Mouse (Mus musculus) gastrocnemius, postnatal 36 days (tissue): ENCODE results near the gene Wdr11. TPM values are rescaled to one million over a fixed set of nuclear protein-coding genes. Genes with fewer than 3 reads are reported as not detected.

Source experiments
- DNase-seq, 2 experiments: peaks; one replicate each; pipeline ENCODE4 v3.0.0; 2022
- intact Hi-C: fragments of 180-260 bp; cut with DNase I; formaldehyde crosslinking; loops from one replicate; pipeline ENCODE4 v1.15.1; 2025
- long read RNA-seq, 2 experiments: library from polyadenylated mRNA; stranded (forward); transcript quantifications; one replicate each; pipeline ENCODE4 v2.0.0; 2021
- total RNA-seq, 2 experiments: library from RNA; stranded (reverse); gene quantifications; 2 replicates each; pipeline ENCODE4 v1.2.3; 2021

Wdr11 gene
- total RNA-seq = 10 to 100 TPM; 13.7 to 15.2 TPM
- long read RNA-seq, experiment 1, full-length matches to known transcripts = 2 of 6 reads
- long read RNA-seq, experiment 1, partial matches to known transcripts = 4 of 6 reads
- long read RNA-seq, experiment 1, other reads (novel, unspliced or antisense) = 0 of 6 reads
- long read RNA-seq, experiment 2, full-length matches to known transcripts = 4 of 6 reads
- long read RNA-seq, experiment 2, partial matches to known transcripts = 2 of 6 reads
- long read RNA-seq, experiment 2, other reads (novel, unspliced or antisense) = 0 of 6 reads

DNA sequence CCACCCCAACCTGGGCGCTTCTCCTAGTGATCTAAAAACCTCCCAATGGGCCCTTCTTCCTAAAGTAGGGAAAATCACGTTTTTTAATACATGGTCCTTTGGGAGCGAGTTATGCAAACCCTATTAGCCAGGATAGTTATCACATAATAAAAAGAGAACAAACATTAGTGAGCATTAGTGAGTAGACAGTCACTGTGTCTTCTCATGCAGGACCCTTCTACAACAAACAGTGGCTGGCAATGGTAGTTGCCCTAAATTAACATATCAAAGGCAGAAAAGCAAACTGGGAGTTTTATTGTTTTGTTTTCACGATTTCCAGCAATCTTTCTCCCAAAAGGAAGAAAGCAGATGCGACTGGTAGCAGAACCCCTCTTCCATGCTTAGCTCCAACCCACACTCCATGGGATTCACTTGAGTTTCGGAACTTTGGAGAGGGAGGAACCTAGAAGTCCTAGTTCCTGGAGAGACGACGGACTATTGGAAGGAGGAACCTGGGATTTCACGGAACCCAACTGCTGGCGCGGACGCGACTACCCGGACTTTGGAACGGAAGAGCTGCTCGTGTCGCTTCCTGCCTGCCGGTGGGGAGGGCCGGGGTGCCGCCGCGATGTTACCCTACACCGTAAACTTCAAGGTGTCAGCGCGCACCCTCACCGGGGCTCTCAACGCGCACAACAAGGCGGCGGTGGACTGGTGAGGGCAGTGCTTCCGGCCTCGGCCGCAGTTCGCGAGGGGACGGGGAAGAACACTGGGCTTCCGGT, at the start of gene Wdr11:
TSS of gene Wdr11 (plus strand) at position 493 of the 761 bp plus-strand sequence.
- DNase-seq = peak; percentile 75 to 80
- intact Hi-C loops = no loop called here

DNA sequence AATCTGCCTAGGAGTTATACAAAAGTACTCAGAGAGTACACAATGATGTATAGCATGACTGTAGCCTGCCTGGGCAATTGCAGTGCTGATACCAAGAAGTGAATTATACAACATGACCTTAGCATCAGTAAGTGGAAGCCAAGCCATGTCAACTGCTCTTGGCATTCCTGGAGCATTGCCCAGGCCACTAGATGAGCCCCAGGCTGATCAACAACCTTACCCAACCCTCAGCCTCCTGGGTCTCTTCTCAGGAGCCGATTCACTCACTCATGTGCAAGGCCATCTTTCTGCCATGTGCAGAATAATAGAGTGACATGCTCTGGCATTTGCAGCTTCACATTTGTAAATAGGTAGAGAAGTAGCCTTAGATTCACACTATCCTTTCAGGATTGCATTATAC, 24.1 kb upstream of the Wdr11 start:
- intact Hi-C loops = no loop called here
- DNase-seq = no peak

- intact Hi-C loops = no loop called here
- DNase-seq = no peak
These were observed 23.3 kb upstream of the Wdr11 start for GRCm38 (mm10) chr7:129568338-129568737.

DNA sequence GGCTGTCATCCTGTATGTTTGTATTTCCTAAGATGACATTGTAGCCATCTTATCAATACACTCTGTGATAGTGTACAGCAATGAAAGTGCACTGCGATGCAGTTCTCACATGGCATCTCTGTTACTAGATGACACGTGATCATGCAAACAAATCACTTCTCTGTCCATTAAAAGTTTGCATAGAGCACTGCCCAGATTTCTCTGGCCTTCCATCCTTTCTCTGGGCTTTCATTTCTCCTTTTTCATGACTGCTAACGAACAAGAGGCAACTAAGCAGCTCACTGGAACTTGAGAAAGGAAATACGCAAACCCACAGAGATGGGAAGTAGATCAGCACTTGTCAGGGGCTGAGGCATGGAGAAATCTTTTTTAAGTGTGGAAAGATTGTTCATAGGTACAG, 17.2 kb upstream of the Wdr11 start:
- no peak for DNase-seq
- intact Hi-C loops = no loop called here

DNA sequence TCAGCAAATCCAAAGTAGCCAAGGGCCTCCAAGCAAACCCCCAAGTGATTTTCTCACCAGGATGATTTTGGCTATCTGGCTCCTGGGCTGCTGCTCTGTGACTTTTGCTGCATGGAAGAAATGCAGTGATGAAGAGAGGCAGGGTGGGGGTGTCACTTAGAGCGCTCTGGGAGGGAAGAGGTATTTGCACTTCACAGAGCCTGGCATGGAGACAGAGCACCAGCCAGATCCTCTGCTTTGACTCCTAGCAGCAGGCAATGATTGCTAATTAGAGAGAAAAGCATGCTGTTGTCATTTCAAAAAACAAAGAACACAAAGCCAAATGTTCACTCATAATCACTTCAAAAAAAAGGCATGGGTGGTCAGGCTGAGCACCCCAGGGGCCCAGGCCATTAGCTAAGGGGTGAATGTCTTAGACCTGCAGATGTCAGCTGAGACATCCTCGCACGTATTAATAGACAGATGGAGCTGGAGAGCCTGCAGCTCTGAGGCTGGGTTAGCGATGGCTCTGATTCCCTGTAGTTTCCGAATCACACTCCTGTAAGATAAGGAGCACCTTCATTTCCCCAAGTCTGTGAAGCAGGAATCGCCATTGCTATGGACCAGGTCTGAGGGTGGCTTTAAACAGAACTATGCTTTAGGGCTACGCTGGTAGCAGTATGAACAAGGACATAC, 16.4 kb upstream of the Wdr11 start:
- intact Hi-C loops = no loop called here
- DNase-seq = no peak

- intact Hi-C loops = no loop called here
- DNase-seq = no peak
These were observed 576 bp downstream of the Wdr11 start for GRCm38 (mm10) chr7:129592132-129592745.

- no peak for DNase-seq
- intact Hi-C loops = no loop called here
These were observed 5.5 kb downstream of the Wdr11 start for GRCm38 (mm10) chr7:129597186-129597585.

DNA sequence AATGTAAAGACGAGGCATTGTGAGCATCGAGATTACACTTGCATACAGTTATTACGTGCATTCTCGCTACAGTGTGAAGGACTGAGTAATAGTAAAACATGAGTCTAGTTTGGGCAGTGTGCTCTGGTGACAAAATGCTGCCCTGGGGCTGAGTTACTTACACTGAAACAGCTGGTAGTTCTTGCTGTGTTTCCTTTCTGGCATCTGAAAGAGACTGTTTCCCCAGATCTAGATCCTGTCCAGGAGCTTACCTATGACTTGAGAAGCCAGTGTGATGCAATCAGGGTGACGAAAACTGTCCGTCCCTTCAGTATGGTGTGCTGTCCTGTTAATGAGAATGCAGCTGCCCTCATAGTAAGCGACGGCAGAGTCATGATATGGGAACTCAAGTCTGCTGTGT, 14.6 kb downstream of the Wdr11 start:
- intact Hi-C loops = no loop called here
- DNase-seq = no peak

DNA sequence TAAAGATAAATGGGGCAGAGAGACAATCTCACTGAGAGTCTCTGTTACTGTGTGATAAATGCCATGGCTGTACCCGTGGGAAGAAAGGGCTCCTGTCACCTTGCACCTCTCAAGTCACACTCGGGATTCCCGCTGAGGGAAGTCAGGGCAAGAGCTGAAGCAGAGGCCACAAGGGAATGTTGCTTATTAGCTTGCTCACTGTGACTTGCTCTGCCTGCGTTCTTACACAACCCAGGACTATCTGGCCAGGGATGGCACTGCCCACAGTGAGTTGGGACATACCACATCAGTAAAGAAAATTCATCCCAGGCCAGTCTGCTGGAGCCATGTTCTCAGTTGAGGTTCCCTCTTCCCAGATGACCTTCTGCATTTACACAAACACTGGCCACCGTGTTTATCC, 29.5 kb downstream of the Wdr11 start:
- DNase-seq = no peak

DNA sequence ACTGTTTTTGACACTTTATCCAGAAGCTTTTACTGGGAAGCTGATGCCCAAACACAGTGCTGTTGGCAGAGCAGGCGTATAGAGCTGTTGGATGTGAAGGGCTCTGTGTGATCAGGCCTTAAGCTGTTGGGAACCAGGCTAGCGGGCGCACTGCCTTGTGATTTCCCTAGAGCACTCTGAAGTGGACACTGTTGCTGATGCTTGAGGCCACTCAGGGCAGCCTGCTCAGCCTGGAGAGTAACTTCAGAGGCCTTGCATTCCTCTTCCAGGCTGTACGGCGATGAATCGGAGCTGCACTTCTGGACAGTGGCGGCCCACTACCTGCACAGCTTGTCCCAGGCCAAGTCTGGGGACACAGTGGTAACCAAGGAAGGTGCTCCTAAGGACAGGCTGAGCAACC, 38.7 kb downstream of the Wdr11 start:
- intact Hi-C loops = no loop called here
- no peak for DNase-seq

More for the DNA sequence above, 29.5 kb downstream of the Wdr11 start:
- intact Hi-C loops = no loop called here

DNA sequence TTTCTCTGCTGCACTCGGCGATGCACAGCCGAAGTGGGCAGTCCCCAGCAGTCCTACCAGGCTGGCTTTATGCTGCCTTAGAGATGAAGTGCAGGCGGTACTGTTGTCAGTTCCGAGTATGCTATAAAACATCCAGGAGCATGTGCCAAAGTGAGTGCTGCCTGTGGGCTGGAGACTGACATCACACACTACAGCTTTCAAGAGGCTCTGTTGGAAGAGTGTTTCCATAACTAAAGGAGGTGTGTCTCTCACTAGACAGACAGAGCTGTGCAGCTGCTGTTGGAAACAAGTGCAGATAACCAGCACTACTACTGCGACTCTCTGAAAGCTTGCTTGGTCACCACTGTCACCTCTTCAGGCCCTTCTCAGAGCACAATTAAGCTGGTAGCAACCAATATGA, 39.8 kb downstream of the Wdr11 start:
- no peak for DNase-seq
- intact Hi-C loops = no loop called here

DNA sequence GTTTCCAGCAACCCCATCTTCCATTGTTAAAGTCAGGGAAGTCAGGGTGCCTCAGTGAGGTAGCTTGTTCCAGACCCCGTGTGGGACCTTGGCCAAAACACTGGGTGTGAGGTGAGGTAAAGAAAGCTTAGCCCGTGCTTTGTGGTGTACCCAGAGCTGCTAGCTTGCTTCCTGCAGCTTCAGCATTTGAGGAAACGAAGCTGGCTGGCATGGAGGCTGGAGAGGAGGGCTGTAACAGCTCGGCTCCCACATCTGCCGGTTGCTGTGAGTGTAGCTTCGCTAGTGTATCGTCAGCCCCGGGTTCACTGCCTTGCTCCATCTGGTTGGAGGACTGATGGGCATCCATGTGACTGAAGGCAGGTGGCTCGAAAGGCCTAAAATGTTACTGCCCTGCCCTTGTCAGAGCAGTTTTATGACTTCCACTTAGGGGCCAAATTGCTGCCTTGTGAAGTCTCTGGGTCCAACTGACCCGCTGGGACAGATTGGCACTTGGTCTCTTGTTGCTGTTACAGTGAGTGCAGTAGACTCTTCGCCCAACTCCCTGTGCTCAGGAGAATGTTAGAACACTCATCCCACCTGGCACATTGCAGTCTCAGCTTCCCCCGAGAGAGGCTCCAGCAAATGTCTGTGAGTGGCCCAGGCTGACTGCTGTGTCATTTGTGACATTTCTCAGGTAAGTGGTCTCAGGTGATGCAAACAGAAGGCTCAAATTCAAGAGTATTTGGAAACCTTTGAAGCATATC, 44.4 kb downstream of the Wdr11 start:
- intact Hi-C loops = no loop called here
- DNase-seq = no peak

DNA sequence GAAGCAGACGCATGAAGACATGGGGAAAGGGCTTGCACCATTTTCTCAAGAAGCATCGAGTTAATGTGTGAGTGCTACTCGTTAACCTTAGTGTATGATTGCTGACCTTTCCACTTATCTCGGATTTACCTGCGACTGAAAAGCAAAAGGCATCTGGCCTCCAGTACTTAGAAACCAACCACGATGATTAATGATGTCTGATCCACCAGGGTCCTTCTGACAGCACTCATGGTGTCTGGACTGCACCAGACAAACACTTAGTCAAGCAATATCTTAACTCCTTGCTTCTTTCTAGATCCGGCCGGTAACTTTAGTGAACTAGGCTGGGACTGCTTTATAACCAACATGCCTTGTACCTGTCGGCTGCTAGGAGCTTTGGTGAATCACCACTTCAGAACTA, 45.3 kb downstream of the Wdr11 start:
- intact Hi-C loops = no loop called here

GRCm38 (mm10) chr7:129637906-129638475, 46.3 kb downstream of the Wdr11 start:
- intact Hi-C loops = no loop called here
- DNase-seq = no peak

More for the DNA sequence above, 45.3 kb downstream of the Wdr11 start:
- no peak for DNase-seq

DNA sequence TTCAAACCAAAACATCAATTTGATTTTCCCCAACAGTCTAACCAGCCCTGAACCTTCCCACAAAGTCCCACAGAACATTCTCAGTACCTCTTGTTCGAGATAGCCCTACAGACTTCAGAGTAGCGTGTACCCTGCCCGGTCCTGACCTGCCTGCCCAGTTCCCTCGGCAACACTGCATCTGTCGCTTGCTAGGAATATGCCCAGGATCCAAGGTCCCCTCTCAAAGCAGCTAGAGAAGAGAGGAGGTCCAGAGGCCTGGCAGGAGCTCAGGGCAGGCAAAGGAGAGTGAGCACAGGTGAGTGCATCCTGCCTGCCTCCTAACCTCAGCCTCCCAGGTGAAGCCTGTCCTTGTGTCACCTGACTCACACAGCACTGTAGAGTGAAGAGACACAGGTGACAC, 47.3 kb downstream of the Wdr11 start:
- DNase-seq = no peak
- intact Hi-C loops = no loop called here

DNA sequence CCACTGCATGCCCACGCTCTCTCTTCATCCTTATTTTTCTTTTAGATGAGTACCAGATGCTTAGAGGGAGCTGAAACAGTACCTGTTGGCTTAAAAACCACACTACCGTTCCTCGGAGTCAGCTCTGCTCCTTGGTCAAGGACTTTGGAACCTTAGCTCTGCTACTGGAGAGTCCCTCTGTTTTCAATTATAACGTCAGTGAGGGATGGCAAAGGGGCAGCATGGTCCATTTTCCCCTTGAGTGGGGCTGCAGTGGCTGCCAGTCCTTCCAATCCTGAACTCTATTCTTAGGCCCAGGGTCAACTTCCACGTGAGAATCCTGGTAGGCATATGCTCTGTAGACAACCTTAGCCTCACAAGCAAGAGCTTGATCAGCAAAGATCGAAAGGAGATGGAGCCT, 48.2 kb downstream of the Wdr11 start:
- DNase-seq = no peak
- intact Hi-C loops = no loop called here

GRCm38 (mm10) chr7:129643290-129643689, 51.6 kb downstream of the Wdr11 start:
- no peak for DNase-seq
- intact Hi-C loops = no loop called here

DNA sequence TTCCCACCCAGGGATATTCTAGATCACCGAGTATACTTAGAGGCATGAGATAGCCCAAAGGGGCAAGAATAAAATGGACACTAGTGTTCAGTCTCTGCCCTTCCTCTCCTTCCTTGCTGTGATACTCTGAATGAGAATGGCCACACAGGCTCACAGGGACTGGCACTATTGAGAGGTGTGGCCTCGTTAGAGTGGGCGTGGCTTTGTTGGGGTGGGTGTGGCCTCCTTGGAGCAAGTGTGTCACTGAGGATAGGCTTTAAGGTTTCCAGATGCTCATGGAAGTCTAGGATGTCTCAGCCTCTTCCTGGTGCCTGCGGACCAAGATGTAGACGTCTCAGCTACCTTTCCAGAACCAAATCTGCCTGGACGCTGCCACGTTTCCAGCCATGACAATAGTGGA, 56.1 kb downstream of the Wdr11 start:
- no peak for DNase-seq
- intact Hi-C loops = no loop called here

DNA sequence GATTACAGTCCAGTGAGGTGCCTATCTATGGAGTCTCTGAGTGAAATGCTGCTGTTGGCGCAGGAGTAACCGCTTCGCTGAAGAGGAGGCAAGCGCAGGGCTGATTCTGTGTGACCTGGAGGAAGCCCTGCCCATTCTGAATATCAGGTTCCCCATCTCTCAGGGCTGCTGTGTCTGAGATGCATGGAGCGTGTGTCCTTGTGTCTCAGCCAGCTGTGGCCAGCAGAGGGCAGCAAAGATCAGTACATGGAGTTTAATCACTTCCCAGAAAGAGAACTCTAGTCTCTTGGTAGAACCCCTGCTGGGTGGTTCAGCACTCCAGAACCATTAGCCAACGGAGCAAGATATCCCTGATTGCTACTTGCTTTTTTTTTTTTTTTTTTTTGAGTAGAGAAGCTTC, 57.3 kb downstream of the Wdr11 start:
- intact Hi-C loops = no loop called here
- peak; percentile 71 to 72 for DNase-seq

DNA sequence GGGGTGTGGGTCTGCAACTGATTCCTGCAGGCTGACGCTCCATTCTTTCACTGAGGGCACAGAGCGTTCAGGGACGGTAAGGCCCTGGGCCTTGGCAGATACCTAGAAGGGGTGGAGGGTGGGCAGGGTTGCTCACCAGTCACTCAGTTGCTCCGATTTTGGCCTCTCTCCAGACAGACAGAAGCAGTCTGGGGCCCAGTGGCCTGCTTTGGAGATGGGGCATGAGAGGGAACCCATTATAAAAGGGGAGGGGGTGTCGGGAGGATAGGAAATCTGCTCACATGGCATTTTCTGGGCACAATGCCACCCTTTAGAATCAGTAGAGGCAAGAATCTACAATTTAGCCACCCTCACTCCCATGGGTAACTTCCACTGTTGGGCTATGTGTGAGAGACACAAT, 59.1 kb downstream of the Wdr11 start:
- intact Hi-C loops = loop anchor here (5.0 kb wide), 1 partner anchor 822 kb away; no protein-coding TSS in a partner anchor
- DNase-seq = no peak
